Mouse (Mus musculus): ENCODE results near the gene B830017H08Rik. TPM values are rescaled to one million over a fixed set of nuclear protein-coding genes. Genes with fewer than 3 reads are reported as not detected.

Gene B830017H08Rik
- polyA plus RNA-seq, 1 experiment from 2014 or later = not detected

GRCm38 (mm10) chr16:17839976-17840375 lies 7.1 kb downstream of the B830017H08Rik start:
- Histone ChIP-seq H3K27me3 (peaks cover 31% of the 10 kb centered on the region), H3K9me3 (no peaks in the 10 kb centered on the region), H3K4me2 (no peak overlapping the region), H3K4me1 (no peaks in the 10 kb centered on the region), H3K9ac (no peak overlapping the region), H3K4me3 (replicated peaks) (no peak overlapping the region), H3K27ac (no peak overlapping the region), H3K36me3 (replicated peaks) (peaks cover 52% of the 10 kb centered on the region)
- 83% methylated on average over 4 of the region's 4 CpGs for WGBS
- ATAC-seq (ENCODE audit: low FRiP score) = no peak

GRCm38 (mm10) chr16:17842437-17842836 lies 9.5 kb downstream of the B830017H08Rik start:
- peaks cover 6% of the 10 kb centered on the region for H3K27me3 ChIP-seq
- H3K36me3 ChIP-seq (replicated peaks) = peaks cover 76% of the 10 kb centered on the region
- ATAC-seq (ENCODE audit: low FRiP score) = no peak
- no peak overlapping the region for H3K4me3 ChIP-seq (replicated peaks)
- H3K9ac ChIP-seq = no peak overlapping the region
- 97% methylated on average over 7 of the region's 7 CpGs for WGBS
- H3K27ac ChIP-seq = no peak overlapping the region
- no peak overlapping the region for H3K4me2 ChIP-seq
- no peaks in the 10 kb centered on the region for H3K4me1 ChIP-seq
- no peaks in the 10 kb centered on the region for H3K9me3 ChIP-seq

- 90% methylated on average over 10 of the region's 10 CpGs for WGBS
- H3K4me1 ChIP-seq = 0 out of 2 replicates have a peak, but pooled peaks cover under 1% of the 10 kb centered on the region
- H3K36me3 ChIP-seq (replicated peaks) = peaks cover 88% of the 10 kb centered on the region
- no peak for ATAC-seq (ENCODE audit: low FRiP score)
- no peak overlapping the region for H3K9ac ChIP-seq
- no peak overlapping the region for H3K4me3 ChIP-seq (replicated peaks)
- no peak overlapping the region for H3K4me2 ChIP-seq
- no peaks in the 10 kb centered on the region for H3K27me3 ChIP-seq
- no peak overlapping the region for H3K27ac ChIP-seq
- H3K9me3 ChIP-seq = no peaks in the 10 kb centered on the region
Observed at GRCm38 (mm10) chr16:17843701-17844365, 10.9 kb downstream of the B830017H08Rik start.

GRCm38 (mm10) chr16:17848431-17848830 lies 15.5 kb downstream of the B830017H08Rik start:
- 95% methylated on average over 6 of the region's 6 CpGs for whole genome bisulfite sequencing
- ATAC-seq (ENCODE audit: low FRiP score) = no peak

GRCm38 (mm10) chr16:17848928-17849327 lies 16.0 kb downstream of the B830017H08Rik start:
- Histone ChIP-seq H3K9ac (no peak overlapping the region), H3K4me1 (0 out of 2 replicates have a peak, but pooled peaks cover 2% of the 10 kb centered on the region), H3K9me3 (no peaks in the 10 kb centered on the region), H3K27ac (0 out of 2 replicates have a peak overlapping the region, but pooled peaks have one; percentile 20), H3K4me2 (no peak overlapping the region), H3K27me3 (no peaks in the 10 kb centered on the region), H3K36me3 (replicated peaks) (peaks cover 91% of the 10 kb centered on the region), H3K4me3 (replicated peaks) (no peak overlapping the region)
- ATAC-seq (ENCODE audit: low FRiP score) = no peak
- 30% methylated on average over 1 of the region's 1 CpGs for WGBS

More at GRCm38 (mm10) chr16:17848431-17848830, 15.5 kb downstream of the B830017H08Rik start:
- Histone ChIP-seq H3K4me2 (no peak overlapping the region), H3K4me1 (0 out of 2 replicates have a peak, but pooled peaks cover 2% of the 10 kb centered on the region), H3K27me3 (no peaks in the 10 kb centered on the region), H3K27ac (0 out of 2 replicates have a peak overlapping the region, but pooled peaks have one; percentile 20), H3K36me3 (replicated peaks) (peaks cover 92% of the 10 kb centered on the region), H3K4me3 (replicated peaks) (no peak overlapping the region), H3K9me3 (no peaks in the 10 kb centered on the region), H3K9ac (no peak overlapping the region)

- Histone ChIP-seq H3K9ac (no peak overlapping the region), H3K4me1 (0 out of 2 replicates have a peak, but pooled peaks cover 2% of the 10 kb centered on the region), H3K4me2 (no peak overlapping the region), H3K9me3 (no peaks in the 10 kb centered on the region), H3K4me3 (replicated peaks) (no peak overlapping the region), H3K27ac (no peak overlapping the region), H3K27me3 (no peaks in the 10 kb centered on the region), H3K36me3 (replicated peaks) (peaks cover 91% of the 10 kb centered on the region)
- ATAC-seq (ENCODE audit: low FRiP score) = no peak
- WGBS = 90% methylated on average over 6 of the region's 6 CpGs
Observed at GRCm38 (mm10) chr16:17849486-17849885, 16.6 kb downstream of the B830017H08Rik start.

GRCm38 (mm10) chr16:17851331-17851730 lies 18.4 kb downstream of the B830017H08Rik start:
- peaks cover 89% of the 10 kb centered on the region for H3K36me3 ChIP-seq (replicated peaks)
- 97% methylated on average over 5 of the region's 5 CpGs for WGBS
- H3K27me3 ChIP-seq = no peaks in the 10 kb centered on the region
- H3K4me1 ChIP-seq = 0 out of 2 replicates have a peak, but pooled peaks cover 2% of the 10 kb centered on the region
- H3K27ac ChIP-seq = no peak overlapping the region
- no peak overlapping the region for H3K9ac ChIP-seq
- H3K9me3 ChIP-seq = no peaks in the 10 kb centered on the region
- ATAC-seq (ENCODE audit: low FRiP score) = no peak
- no peak overlapping the region for H3K4me3 ChIP-seq (replicated peaks)
- H3K4me2 ChIP-seq = no peak overlapping the region

DNA sequence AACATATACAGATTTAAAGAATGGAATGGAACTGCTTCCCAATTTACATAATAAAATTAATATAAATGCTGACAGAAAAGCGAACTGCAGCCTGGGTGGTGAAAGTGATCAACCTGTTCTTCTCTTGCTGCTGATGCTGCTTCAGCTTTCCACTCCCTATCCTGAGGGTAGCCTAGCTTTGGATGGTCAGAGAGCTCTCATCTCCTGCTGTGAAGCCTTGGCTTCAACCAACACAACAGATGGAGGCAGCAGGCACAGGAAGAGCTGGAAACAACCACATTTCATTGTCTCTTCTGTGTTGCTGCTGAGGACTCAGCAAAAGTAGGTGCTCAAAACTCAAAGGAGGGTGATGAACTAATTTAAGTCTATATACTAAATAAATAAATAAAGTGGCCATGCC lies 18.9 kb downstream of the B830017H08Rik start:
- Histone ChIP-seq H3K27me3 (no peaks in the 10 kb centered on the region), H3K4me2 (no peak overlapping the region), H3K4me3 (replicated peaks) (no peak overlapping the region), H3K9me3 (no peaks in the 10 kb centered on the region), H3K36me3 (replicated peaks) (peaks cover 89% of the 10 kb centered on the region), H3K27ac (no peak overlapping the region), H3K9ac (no peak overlapping the region), H3K4me1 (0 out of 2 replicates have a peak, but pooled peaks cover 2% of the 10 kb centered on the region)
- 97% methylated on average over 1 of the region's 1 CpGs for WGBS
- no peak for ATAC-seq (ENCODE audit: low FRiP score)

DNA sequence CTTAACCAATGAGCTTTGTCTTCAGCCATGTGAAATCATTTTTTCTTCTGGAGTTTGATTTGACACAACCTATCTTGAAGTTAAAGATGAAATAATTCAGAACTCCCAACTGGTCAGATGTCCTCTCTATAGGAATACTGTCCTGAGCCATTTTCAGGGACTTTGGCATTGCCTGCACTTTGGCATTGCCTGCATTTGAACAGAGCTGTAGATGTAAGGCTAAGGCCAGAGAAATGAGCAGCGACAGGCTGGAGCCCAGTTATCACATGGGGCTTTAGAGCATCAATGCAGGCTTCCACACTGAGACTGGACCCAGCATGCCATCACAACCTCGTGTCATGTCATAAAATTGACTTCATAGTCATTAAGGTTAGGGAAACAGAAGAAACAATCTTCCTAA lies 20.3 kb downstream of the B830017H08Rik start:
- WGBS = 91% methylated on average over 2 of the region's 2 CpGs

DNA sequence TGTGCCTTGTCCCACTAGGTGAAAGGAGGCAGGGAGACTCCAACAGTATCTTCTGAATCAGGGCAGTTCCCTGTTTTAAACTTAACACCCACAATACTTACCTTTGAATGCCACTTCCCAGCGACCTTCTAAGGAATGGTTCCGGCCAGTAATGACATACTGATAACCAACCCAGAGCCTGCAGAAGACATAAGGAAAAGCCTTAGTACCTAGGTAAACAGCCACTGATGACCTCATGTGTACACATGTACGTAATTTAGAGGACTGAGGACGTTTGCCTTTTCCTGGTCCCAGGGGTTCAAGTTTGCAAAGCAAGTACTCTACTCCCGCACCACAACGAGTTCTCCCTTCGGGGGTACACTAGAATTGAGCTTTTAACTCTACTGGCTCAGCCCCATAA lies 24.2 kb downstream of the B830017H08Rik start:
- 96% methylated on average over 7 of the region's 7 CpGs for WGBS
- Histone ChIP-seq H3K4me1 (peaks cover 5% of the 10 kb centered on the region; the same call in 1 of the 2 replicates), H3K36me3 (replicated peaks) (peaks cover 86% of the 10 kb centered on the region), H3K27ac (no peak overlapping the region), H3K9ac (no peak overlapping the region), H3K27me3 (no peaks in the 10 kb centered on the region), H3K4me2 (no peak overlapping the region), H3K9me3 (no peaks in the 10 kb centered on the region), H3K4me3 (replicated peaks) (no peak overlapping the region)
- ATAC-seq (ENCODE audit: low FRiP score) = no peak

More for the DNA sequence above, 20.3 kb downstream of the B830017H08Rik start:
- H3K4me3 ChIP-seq (replicated peaks) = no peak overlapping the region
- no peaks in the 10 kb centered on the region for H3K9me3 ChIP-seq
- H3K27ac ChIP-seq = no peak overlapping the region
- H3K4me2 ChIP-seq = no peak overlapping the region
- no peaks in the 10 kb centered on the region for H3K27me3 ChIP-seq
- H3K4me1 ChIP-seq = 0 out of 2 replicates have a peak, but pooled peaks cover 2% of the 10 kb centered on the region
- no peak for ATAC-seq (ENCODE audit: low FRiP score)
- peaks cover 91% of the 10 kb centered on the region for H3K36me3 ChIP-seq (replicated peaks)
- no peak overlapping the region for H3K9ac ChIP-seq

- H3K9ac ChIP-seq = no peak overlapping the region
- no peak overlapping the region for H3K27ac ChIP-seq
- no peaks in the 10 kb centered on the region for H3K9me3 ChIP-seq
- no peaks in the 10 kb centered on the region for H3K27me3 ChIP-seq
- no peak overlapping the region for H3K4me3 ChIP-seq (replicated peaks)
- peaks cover 83% of the 10 kb centered on the region for H3K36me3 ChIP-seq (replicated peaks)
- no peak for ATAC-seq (ENCODE audit: low FRiP score)
- peaks cover 6% of the 10 kb centered on the region; the same call in 1 of the 2 replicates for H3K4me1 ChIP-seq
- H3K4me2 ChIP-seq = no peak overlapping the region
Observed at GRCm38 (mm10) chr16:17858592-17858991, 25.7 kb downstream of the B830017H08Rik start.

DNA sequence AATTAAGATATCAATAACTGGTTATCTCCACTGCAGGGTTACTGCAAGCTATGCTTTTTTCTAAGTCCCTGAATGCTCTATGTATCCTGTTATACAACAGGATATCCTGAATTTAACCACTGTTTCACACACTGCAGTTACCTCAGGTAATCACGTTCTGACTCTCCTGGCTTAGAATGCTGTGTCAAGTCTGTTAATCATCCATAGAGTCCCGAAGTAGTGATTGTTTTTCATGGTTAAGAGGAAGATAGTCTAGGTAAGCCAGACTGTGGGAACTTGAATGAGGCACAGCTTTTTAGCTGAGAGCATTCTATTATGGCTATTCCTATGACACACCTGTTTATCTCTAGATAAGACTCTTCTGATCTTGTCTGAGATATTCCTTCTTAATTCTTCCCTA lies 32.4 kb downstream of the B830017H08Rik start:
- H3K4me2 ChIP-seq = no peak overlapping the region
- WGBS = 96% methylated on average over 2 of the region's 2 CpGs
- H3K9ac ChIP-seq = no peak overlapping the region
- H3K36me3 ChIP-seq (replicated peaks) = peaks cover 59% of the 10 kb centered on the region
- no peaks in the 10 kb centered on the region for H3K27me3 ChIP-seq
- peaks cover 6% of the 10 kb centered on the region; the same call in 1 of the 2 replicates for H3K4me1 ChIP-seq
- H3K9me3 ChIP-seq = no peaks in the 10 kb centered on the region
- no peak for ATAC-seq (ENCODE audit: low FRiP score)
- H3K4me3 ChIP-seq (replicated peaks) = no peak overlapping the region
- H3K27ac ChIP-seq = no peak overlapping the region

DNA sequence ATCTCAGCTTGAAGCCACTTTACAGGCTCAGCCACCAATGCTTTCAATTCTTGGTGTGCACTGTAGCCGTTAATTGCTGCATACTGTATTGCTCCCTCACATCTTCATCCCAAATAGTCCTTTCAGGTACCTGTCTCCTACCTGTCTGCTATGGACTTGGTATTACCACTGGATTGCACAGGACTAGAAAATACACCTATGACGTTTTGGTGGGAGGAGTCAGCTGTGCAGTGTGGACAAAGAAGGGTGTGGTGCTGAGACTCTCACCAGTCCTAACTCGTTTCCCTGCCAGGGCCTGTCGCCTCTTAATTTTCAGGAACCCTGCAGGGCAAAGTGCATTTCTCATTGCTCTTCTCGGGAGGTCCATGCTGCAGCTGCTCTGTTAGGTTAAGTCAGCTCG lies 32.8 kb downstream of the B830017H08Rik start:
- H3K27ac ChIP-seq = no peak overlapping the region
- H3K9ac ChIP-seq = no peak overlapping the region
- H3K4me1 ChIP-seq = peaks cover 6% of the 10 kb centered on the region; the same call in 1 of the 2 replicates
- no peak for ATAC-seq (ENCODE audit: low FRiP score)
- H3K9me3 ChIP-seq = no peaks in the 10 kb centered on the region
- H3K36me3 ChIP-seq (replicated peaks) = peaks cover 62% of the 10 kb centered on the region
- H3K4me3 ChIP-seq (replicated peaks) = no peak overlapping the region
- no peak overlapping the region for H3K4me2 ChIP-seq
- WGBS = 70% methylated on average over 6 of the region's 6 CpGs
- H3K27me3 ChIP-seq = no peaks in the 10 kb centered on the region
